Mouse (Mus musculus) embryonic facial prominence, embryonic 11.5 days (tissue): ENCODE measurements around the gene Iqce. TPM values are rescaled to one million over a fixed set of nuclear protein-coding genes. Genes with fewer than 3 reads are reported as not detected.

Source experiments
- ATAC-seq: fragments of 200-750 bp; cut with Nextera tagmentation; replicated peaks from 2 replicates; pipeline ENCODE4 v1.8.0; 2017; ENCODE audit warnings: low read depth; ENCODE audit not compliant: insufficient number of reproducible peaks, low FRiP score, low TSS enrichment
- DNase-seq: peaks from one replicate; pipeline ENCODE4 v3.0.0-alpha.2; 2015; ENCODE audit warnings: low spot score
- H3K27ac ChIP-seq: fragments of 300-500 bp; sonication (generic); replicated peaks from 2 replicates; pipeline ENCODE4 v1.5.1; 2014; ENCODE audit warnings: mild to moderate bottlenecking, low read depth, low read length, control low read depth
- H3K27me3 ChIP-seq: fragments of 300-500 bp; sonication (generic); 2 replicates; pipeline ENCODE4 v1.6.1; 2014; ENCODE audit warnings: mild to moderate bottlenecking, low read length, moderate library complexity, mixed read lengths; ENCODE audit not compliant: control insufficient read depth, insufficient read depth
- H3K36me3 ChIP-seq: fragments of 300-500 bp; sonication (generic); replicated peaks from 2 replicates; pipeline ENCODE4 v1.6.1; 2014; ENCODE audit warnings: low read depth, mild to moderate bottlenecking, low read length, moderate library complexity, mixed read lengths; ENCODE audit not compliant: control insufficient read depth, insufficient read depth
- H3K4me1 ChIP-seq: fragments of 300-500 bp; sonication (generic); 2 replicates; pipeline ENCODE4 v1.6.1; 2014; ENCODE audit warnings: low read length, mixed read lengths; ENCODE audit not compliant: control insufficient read depth, insufficient read depth
- H3K4me2 ChIP-seq: fragments of 300-500 bp; sonication (generic); 2 replicates; pipeline ENCODE4 v1.6.1; 2014; ENCODE audit warnings: low read depth, mild to moderate bottlenecking, control low read depth, low read length, moderate library complexity
- H3K4me3 ChIP-seq: fragments of 300-500 bp; sonication (generic); 2 replicates; pipeline ENCODE4 v1.5.1; 2014; ENCODE audit warnings: low read depth, low read length, control low read depth
- H3K9ac ChIP-seq: fragments of 300-500 bp; sonication (generic); replicated peaks from 2 replicates; pipeline ENCODE4 v1.6.1; 2014; ENCODE audit warnings: mild to moderate bottlenecking, control low read depth, low read length
- H3K9me3 ChIP-seq: fragments of 300-500 bp; sonication (generic); replicated peaks from 2 replicates; pipeline ENCODE4 v1.6.1; 2016; ENCODE audit warnings: mild to moderate bottlenecking, low read length, inconsistent platforms, mixed read lengths; ENCODE audit not compliant: control insufficient read depth
- WGBS: fragments of 180-500 bp; shearing (Covaris S2); extraction: QIAGEN DNeasy Blood & Tissue Kit; methylation state at CpG from one replicate; pipeline ENCODE4 v1.1.7; 2014; 5-methylcytosine and 5-hydroxymethylcytosine counted together
- polyA plus RNA-seq: library from polyadenylated mRNA; unstranded; fragments of >200 nt; fragmentation: Nextera tagmentation; extraction: Ambion mirVana; gene quantifications from 2 replicates; pipeline ENCODE4 v1.2.1, GENCODE M21; 2014

Gene Iqce
- polyA plus RNA-seq, 1 experiment from 2014 or later = 13.5 TPM

- no peak overlapping the region for H3K9ac ChIP-seq
- peaks cover 14% of the 10 kb centered on the region for H3K4me1 ChIP-seq
- WGBS = 86% methylated on average over 14 of the region's 14 CpGs
These were observed 62.3 kb downstream of the Iqce start for GRCm38 (mm10) chr5:140639871-140640270.

DNA sequence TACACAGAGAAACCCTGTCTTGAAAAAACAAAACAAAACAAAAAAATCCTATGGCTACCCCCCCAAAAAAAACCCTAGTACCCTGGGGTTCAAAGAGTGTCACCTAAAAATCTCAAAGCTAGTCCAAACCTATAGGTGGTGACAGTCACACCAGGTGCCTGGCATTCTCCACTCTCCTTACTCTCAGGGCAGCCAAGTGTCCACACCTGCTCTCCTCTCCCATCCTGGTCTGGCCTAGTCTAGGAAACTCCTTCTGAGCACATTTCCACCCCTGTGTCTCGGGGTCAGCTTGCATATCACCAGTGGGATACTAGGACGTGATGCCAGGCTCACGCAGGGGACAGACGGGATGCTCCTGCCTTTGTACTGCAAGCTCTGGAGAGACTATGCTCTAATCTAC is 62.9 kb downstream of the Iqce start:
- Histone ChIP-seq H3K27me3 (no peaks in the 10 kb centered on the region), H3K9me3 (no peaks in the 10 kb centered on the region), H3K4me3 (no peak overlapping the region), H3K36me3 (peaks cover 13% of the 10 kb centered on the region), H3K4me1 (peaks cover 14% of the 10 kb centered on the region), H3K9ac (no peak overlapping the region), H3K27ac (no peak overlapping the region), H3K4me2 (no peak overlapping the region)
- ATAC-seq (no peak), DNase-seq (no peak)
- 90% methylated on average over 4 of the region's 4 CpGs for WGBS

More at GRCm38 (mm10) chr5:140639871-140640270, 62.3 kb downstream of the Iqce start:
- H3K27me3 ChIP-seq = no peaks in the 10 kb centered on the region
- H3K4me3 ChIP-seq = no peak overlapping the region
- DNase-seq (no peak), ATAC-seq (no peak)
- H3K36me3 ChIP-seq = peaks cover 19% of the 10 kb centered on the region
- no peak overlapping the region for H3K27ac ChIP-seq
- H3K9me3 ChIP-seq = no peaks in the 10 kb centered on the region
- H3K4me2 ChIP-seq = no peak overlapping the region

GRCm38 (mm10) chr5:140638484-140638883 is 63.7 kb downstream of the Iqce start:
- Histone ChIP-seq H3K36me3 (peaks cover 14% of the 10 kb centered on the region), H3K9me3 (no peaks in the 10 kb centered on the region), H3K27me3 (no peaks in the 10 kb centered on the region), H3K4me3 (no peak overlapping the region), H3K4me2 (no peak overlapping the region), H3K9ac (no peak overlapping the region), H3K27ac (no peak overlapping the region), H3K4me1 (peaks cover 14% of the 10 kb centered on the region)
- ATAC-seq (no peak), DNase-seq (no peak)
- WGBS = 91% methylated on average over 6 of the region's 6 CpGs

DNA sequence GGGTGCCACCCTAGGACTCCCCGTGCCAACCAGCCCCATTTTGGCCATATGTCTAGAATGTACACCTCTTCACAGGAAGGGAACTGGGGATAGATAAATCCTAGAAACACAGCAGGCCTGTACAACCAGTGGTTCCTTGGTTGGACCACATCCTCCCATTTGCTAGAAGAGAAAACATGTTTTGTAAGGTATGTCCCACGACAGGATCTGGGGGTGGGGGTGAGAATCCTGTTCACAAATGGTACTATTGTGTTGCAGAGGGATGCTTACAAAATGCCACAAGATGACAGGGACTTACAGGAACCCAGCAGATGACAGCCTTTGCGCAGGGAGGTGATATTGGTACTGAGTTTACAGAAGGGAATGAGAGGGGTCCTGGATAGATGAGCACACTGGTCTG is 64.2 kb downstream of the Iqce start:
- H3K9me3 ChIP-seq = no peaks in the 10 kb centered on the region
- no peak overlapping the region for H3K27ac ChIP-seq
- no peak overlapping the region for H3K4me3 ChIP-seq
- H3K4me2 ChIP-seq = no peak overlapping the region
- no peak for DNase-seq
- WGBS = 89% methylated on average over 3 of the region's 3 CpGs
- no peak for ATAC-seq
- H3K27me3 ChIP-seq = no peaks in the 10 kb centered on the region
- H3K9ac ChIP-seq = no peak overlapping the region
- peaks cover 14% of the 10 kb centered on the region for H3K4me1 ChIP-seq
- H3K36me3 ChIP-seq = peaks cover 19% of the 10 kb centered on the region

GRCm38 (mm10) chr5:140637058-140637410 is 65.1 kb downstream of the Iqce start:
- H3K36me3 ChIP-seq = peaks cover 25% of the 10 kb centered on the region
- ATAC-seq (no peak), DNase-seq (no peak)
- H3K4me1 ChIP-seq = peaks cover 8% of the 10 kb centered on the region
- no peaks in the 10 kb centered on the region for H3K27me3 ChIP-seq
- 88% methylated on average over 6 of the region's 6 CpGs for WGBS
- H3K27ac ChIP-seq = no peak overlapping the region
- no peaks in the 10 kb centered on the region for H3K9me3 ChIP-seq
- no peak overlapping the region for H3K4me3 ChIP-seq
- H3K4me2 ChIP-seq = no peak overlapping the region
- no peak overlapping the region for H3K9ac ChIP-seq

GRCm38 (mm10) chr5:140636316-140637057 is 65.7 kb downstream of the Iqce start:
- H3K4me2 ChIP-seq = no peak overlapping the region
- no peaks in the 10 kb centered on the region for H3K27me3 ChIP-seq
- peaks cover 25% of the 10 kb centered on the region for H3K36me3 ChIP-seq
- no peak overlapping the region for H3K4me3 ChIP-seq
- H3K27ac ChIP-seq = no peak overlapping the region
- H3K9me3 ChIP-seq = no peaks in the 10 kb centered on the region
- DNase-seq (no peak), ATAC-seq (no peak)
- no peak overlapping the region for H3K9ac ChIP-seq
- 87% methylated on average over 7 of the region's 7 CpGs for WGBS
- H3K4me1 ChIP-seq = peaks cover 7% of the 10 kb centered on the region

- Histone ChIP-seq H3K9ac (no peak overlapping the region), H3K4me1 (no peaks in the 10 kb centered on the region), H3K27ac (no peak overlapping the region), H3K9me3 (no peaks in the 10 kb centered on the region), H3K4me2 (no peak overlapping the region), H3K27me3 (no peaks in the 10 kb centered on the region), H3K4me3 (no peak overlapping the region), H3K36me3 (peaks cover 28% of the 10 kb centered on the region)
- 94% methylated on average over 26 of the region's 26 CpGs for WGBS
- no peak for ATAC-seq
- no peak for DNase-seq
These were observed 67.1 kb downstream of the Iqce start for GRCm38 (mm10) chr5:140634798-140635722.

GRCm38 (mm10) chr5:140633432-140633831 is 68.7 kb downstream of the Iqce start:
- 88% methylated on average over 7 of the region's 7 CpGs for WGBS

More at GRCm38 (mm10) chr5:140633432-140633831, 68.7 kb downstream of the Iqce start:
- Histone ChIP-seq H3K36me3 (peaks cover 41% of the 10 kb centered on the region), H3K9me3 (no peaks in the 10 kb centered on the region), H3K9ac (no peak overlapping the region), H3K4me3 (no peak overlapping the region), H3K4me2 (no peak overlapping the region), H3K27me3 (no peaks in the 10 kb centered on the region), H3K4me1 (no peaks in the 10 kb centered on the region), H3K27ac (no peak overlapping the region)
- no peak for ATAC-seq
- DNase-seq = no peak
